Mouse (Mus musculus) myocyte (in vitro differentiated cells): ENCODE measurements around the gene Reps2.

Source experiments
- CEBPB ChIP-seq: IDR thresholded peaks from 2 replicates; pipeline ENCODE4 v1.6.1; 2011; ENCODE audit warnings: mild to moderate bottlenecking, moderate library complexity; ENCODE audit not compliant: poor library complexity, insufficient read depth, severe bottlenecking
- MAX ChIP-seq: IDR thresholded peaks from one replicate; pipeline ENCODE4 v1.6.1; 2011; ENCODE audit warnings: low read depth, mild to moderate bottlenecking, control low read depth
- POLR2A ChIP-seq: IDR thresholded peaks from one replicate; pipeline ENCODE4 v1.6.1; 2011; ENCODE audit warnings: low read depth, mild to moderate bottlenecking, control low read depth, moderate library complexity; ENCODE audit not compliant: insufficient read length
- USF1 ChIP-seq: IDR thresholded peaks from one replicate; pipeline ENCODE4 v1.6.1; 2011; ENCODE audit warnings: low read depth, mild to moderate bottlenecking, control low read depth, moderate library complexity

DNA sequence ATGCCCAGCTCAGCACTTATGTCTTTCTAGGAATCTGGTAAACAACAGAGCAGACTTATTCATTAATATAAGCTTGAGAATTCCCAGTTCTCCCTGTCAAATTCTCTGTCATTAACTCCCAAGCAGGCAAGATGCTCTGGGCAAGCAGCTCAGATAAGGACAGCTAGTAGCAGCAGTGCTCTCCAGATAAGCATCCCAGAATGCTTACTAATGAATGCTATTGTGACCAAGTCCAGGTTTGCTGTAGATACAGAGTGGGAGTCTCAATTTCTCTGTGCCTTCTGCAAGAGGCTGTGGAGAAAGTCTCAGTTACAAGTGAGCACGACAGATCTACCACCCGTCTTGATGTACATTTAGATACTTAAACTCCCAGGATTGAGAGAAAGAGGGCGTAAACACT lies 173.2 kb downstream of the Reps2 start:
- TF ChIP-seq USF1 (no peak), CEBPB (no peak), MAX (no peak), POLR2A (no peak)
